Mouse (Mus musculus) testis, adult 2 months (tissue): ENCODE measurements at regions not wholly inside any gene's neighbourhood (a gene's known extent, or its start where the extent isn't known, plus 50 kb on each side); places are given as distances from the start of the nearest gene placed in this dataset.

ENCODE experiments used
- H3K27ac ChIP-seq: fragments of 200-500 bp; 2 replicates; pipeline ENCODE4 v1.5.1; 2012; ENCODE audit warnings: low read depth, low read length; ENCODE audit not compliant: control insufficient read depth, insufficient read depth
- H3K27me3 ChIP-seq: fragments of 200-500 bp; 2 replicates; pipeline ENCODE4 v1.6.1; 2012; ENCODE audit warnings: mild to moderate bottlenecking, low read length, moderate library complexity; ENCODE audit not compliant: control insufficient read depth, insufficient read depth
- H3K36me3 ChIP-seq: fragments of 200-500 bp; 2 replicates; pipeline ENCODE4 v1.6.1; 2012; ENCODE audit warnings: mild to moderate bottlenecking, low read length; ENCODE audit not compliant: control insufficient read depth, insufficient read depth
- H3K4me1 ChIP-seq: fragments of 200-500 bp; 2 replicates; pipeline ENCODE4 v1.6.1; 2012; ENCODE audit warnings: low read length; ENCODE audit not compliant: control insufficient read depth, insufficient read depth
- H3K4me3 ChIP-seq: fragments of 200-500 bp; 2 replicates; pipeline ENCODE4 v1.5.1; 2012; ENCODE audit warnings: low read depth, mild to moderate bottlenecking, low read length, moderate library complexity, mixed read lengths; ENCODE audit not compliant: control insufficient read depth
- CTCF ChIP-seq: fragments of 200-500 bp; IDR thresholded peaks from 2 replicates; pipeline ENCODE4 v1.5.1; 2012; ENCODE audit warnings: low read depth, mild to moderate bottlenecking, inconsistent platforms, low read length, moderate library complexity; ENCODE audit not compliant: control insufficient read depth, insufficient read depth, insufficient replicate concordance
- POLR2A ChIP-seq: fragments of 200-500 bp; IDR thresholded peaks from 2 replicates; pipeline ENCODE4 v1.6.1; 2012; ENCODE audit warnings: low read depth, mild to moderate bottlenecking, inconsistent platforms, low read length, moderate library complexity; ENCODE audit not compliant: control insufficient read depth

GRCm38 (mm10) chr9:42184104-42184635 is 60.1 kb upstream of the Sorl1 start:
- Histone ChIP-seq H3K27ac (no peak overlapping the region), H3K4me3 (no peak overlapping the region), H3K4me1 (no peaks in the 10 kb centered on the region), H3K27me3 (no peaks in the 10 kb centered on the region), H3K36me3 (no peaks in the 10 kb centered on the region)
- TF ChIP-seq POLR2A, result no peak
- no peak for TF ChIP-seq CTCF

DNA sequence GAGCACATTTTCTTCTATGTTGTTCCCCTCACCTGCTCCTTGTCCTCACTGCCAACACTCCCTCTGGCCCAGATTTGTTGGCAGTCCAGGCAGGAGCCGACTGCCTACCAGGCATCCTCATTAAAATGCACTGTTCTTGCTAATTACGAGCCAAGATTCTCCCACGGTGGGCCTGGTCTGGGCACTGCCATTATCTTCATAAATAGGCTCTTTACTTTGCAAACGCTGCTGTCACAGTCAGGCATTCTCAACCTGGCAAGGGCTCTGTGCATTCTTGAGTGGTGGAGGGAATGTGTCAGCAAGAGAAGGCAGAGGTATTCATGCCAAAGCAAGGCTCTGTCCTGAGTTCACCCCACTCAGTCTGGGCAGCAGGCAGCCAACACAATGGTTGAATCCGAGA is 59.4 kb upstream of the Sorl1 start:
- no peak for TF ChIP-seq POLR2A
- no peak for TF ChIP-seq CTCF
- Histone ChIP-seq H3K27ac (no peak overlapping the region), H3K4me1 (no peaks in the 10 kb centered on the region), H3K36me3 (no peaks in the 10 kb centered on the region), H3K27me3 (no peaks in the 10 kb centered on the region), H3K4me3 (no peak overlapping the region)

GRCm38 (mm10) chr9:42182400-42182799 is 58.3 kb upstream of the Sorl1 start:
- Histone ChIP-seq H3K27me3 (no peaks in the 10 kb centered on the region), H3K27ac (no peak overlapping the region), H3K36me3 (no peaks in the 10 kb centered on the region), H3K4me1 (no peaks in the 10 kb centered on the region), H3K4me3 (no peak overlapping the region)
- no peak for TF ChIP-seq CTCF
- no peak for TF ChIP-seq POLR2A

DNA sequence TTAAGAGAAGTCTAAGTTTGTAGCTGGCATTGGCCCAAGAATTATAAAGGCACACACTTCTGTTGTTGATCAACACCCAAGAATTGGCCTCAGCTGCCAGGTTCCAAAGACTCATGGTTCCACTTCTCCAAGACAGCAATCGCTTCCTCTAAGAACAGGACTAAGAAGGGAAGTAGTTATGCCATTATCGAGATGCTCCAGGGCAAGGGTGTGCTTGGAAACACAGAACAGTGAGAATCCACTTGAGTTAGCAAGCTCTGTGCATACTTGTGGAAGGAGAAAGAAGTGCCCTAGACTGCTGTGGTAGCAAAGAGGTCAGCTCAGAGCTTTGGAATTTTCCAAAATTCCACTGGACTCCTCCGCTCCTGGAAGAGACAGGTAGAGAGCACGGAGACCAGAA is 56.1 kb upstream of the Sorl1 start:
- TF ChIP-seq POLR2A, result no peak
- TF ChIP-seq CTCF, result no peak
- no peak overlapping the region for H3K4me3 ChIP-seq
- no peaks in the 10 kb centered on the region for H3K27me3 ChIP-seq
- H3K4me1 ChIP-seq, result no peaks in the 10 kb centered on the region
- no peaks in the 10 kb centered on the region for H3K36me3 ChIP-seq
- no peak overlapping the region for H3K27ac ChIP-seq

DNA sequence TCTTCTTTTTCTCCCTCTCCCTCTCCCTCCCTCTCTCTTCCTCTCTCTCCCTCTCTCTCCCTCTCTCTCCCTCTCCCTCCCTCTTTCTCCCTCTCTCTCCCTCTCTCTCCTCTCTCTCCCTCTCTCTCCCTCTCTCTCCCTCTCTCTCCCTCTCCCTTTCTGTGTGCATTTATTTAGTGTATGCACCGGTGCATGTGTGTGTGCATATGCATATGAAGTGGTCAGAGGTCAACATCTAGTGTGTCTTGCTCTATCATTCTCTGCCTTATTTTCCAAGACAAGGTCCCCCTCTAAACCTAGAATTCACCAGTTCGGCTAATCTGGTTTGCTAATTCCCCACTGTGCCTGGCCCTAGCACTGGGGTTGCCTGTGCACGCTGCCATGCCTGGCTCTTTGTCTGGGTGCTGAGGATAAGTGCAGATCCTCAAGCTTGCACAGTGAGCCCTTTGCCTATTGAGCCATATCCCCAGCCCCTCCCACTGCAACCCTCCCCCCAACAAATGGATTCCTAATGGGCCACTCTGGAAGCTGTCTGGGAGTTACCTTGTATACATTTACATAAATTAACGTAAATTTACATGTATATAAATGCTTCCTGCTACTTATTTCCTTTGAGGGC is 54.8 kb upstream of the Sorl1 start:
- H3K4me3 ChIP-seq, result no peak overlapping the region
- no peaks in the 10 kb centered on the region for H3K27me3 ChIP-seq
- H3K36me3 ChIP-seq, result no peaks in the 10 kb centered on the region
- H3K4me1 ChIP-seq, result no peaks in the 10 kb centered on the region
- TF ChIP-seq CTCF, result no peak
- TF ChIP-seq POLR2A, result no peak
- no peak overlapping the region for H3K27ac ChIP-seq

DNA sequence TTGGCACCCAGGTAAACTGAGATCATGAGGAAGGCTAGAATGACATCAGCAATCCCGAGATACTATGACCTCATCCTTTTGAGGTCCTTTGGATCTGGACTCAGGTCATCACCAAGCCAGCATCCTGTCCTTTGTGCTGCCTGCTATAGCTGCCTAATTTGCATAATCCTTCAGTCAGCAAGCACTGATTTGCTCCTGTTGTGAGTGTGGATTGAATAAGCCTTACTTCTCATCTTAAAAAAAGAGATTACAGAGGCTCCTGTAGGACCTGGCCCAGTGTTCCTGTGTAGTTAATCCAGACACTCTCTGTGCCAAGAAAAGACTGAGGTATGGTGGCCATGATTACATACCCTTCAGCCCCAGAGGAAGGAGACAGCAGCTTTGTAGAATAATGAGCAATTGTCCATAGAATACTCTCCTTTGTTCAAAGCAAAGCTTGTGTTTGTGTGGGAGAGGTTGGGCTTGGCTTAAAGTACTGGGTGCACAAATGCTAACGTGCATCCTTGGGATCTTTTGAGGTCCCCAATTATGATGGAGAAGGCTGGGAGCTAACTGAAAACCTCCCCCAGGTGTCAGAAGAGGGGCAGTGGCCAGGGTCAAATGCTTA is 50.4 kb upstream of the Sorl1 start:
- TF ChIP-seq CTCF (no peak), POLR2A (no peak)
- Histone ChIP-seq H3K27ac (no peak overlapping the region), H3K4me1 (no peaks in the 10 kb centered on the region), H3K36me3 (no peaks in the 10 kb centered on the region), H3K4me3 (no peak overlapping the region), H3K27me3 (no peaks in the 10 kb centered on the region)
